Mouse (Mus musculus) heart, postnatal 0 days (tissue): Measurements from ENCODE around the gene Tfb1m. TPM values are rescaled to one million over a fixed set of nuclear protein-coding genes. Genes with fewer than 3 reads are reported as not detected.

Experiments
- ATAC-seq: fragments of 200-750 bp; cut with Nextera tagmentation; 2 replicates; pipeline ENCODE4 v1.8.0; 2017; ENCODE audit warnings: low read depth, moderate number of reproducible peaks, moderate library complexity; ENCODE audit not compliant: insufficient read depth
- DNase-seq: peaks from one replicate; pipeline ENCODE4 v3.0.0-alpha.2; 2016; ENCODE audit warnings: low spot score
- H3K27ac ChIP-seq: fragments of 300-500 bp; sonication (generic); 2 replicates; pipeline ENCODE4 v1.5.1; 2014; ENCODE audit warnings: low read depth, mild to moderate bottlenecking
- H3K27me3 ChIP-seq: fragments of 300-500 bp; sonication (generic); 2 replicates; pipeline ENCODE4 v1.6.1; 2014; ENCODE audit warnings: low read length, mixed read lengths; ENCODE audit not compliant: control insufficient read depth, insufficient read depth
- H3K36me3 ChIP-seq: fragments of 300-500 bp; sonication (generic); replicated peaks from 2 replicates; pipeline ENCODE4 v1.6.1; 2014; ENCODE audit warnings: low read length, mixed read lengths; ENCODE audit not compliant: control insufficient read depth, insufficient read depth
- H3K4me1 ChIP-seq: fragments of 300-500 bp; sonication (generic); 2 replicates; pipeline ENCODE4 v1.6.1; 2014; ENCODE audit warnings: antibody characterized with exemption; ENCODE audit not compliant: control insufficient read depth, insufficient read depth
- H3K4me2 ChIP-seq: fragments of 300-500 bp; sonication (generic); 2 replicates; pipeline ENCODE4 v1.6.1; 2014; ENCODE audit warnings: low read depth, mild to moderate bottlenecking, low read length, moderate library complexity
- H3K4me3 ChIP-seq: fragments of 300-500 bp; sonication (generic); 2 replicates; pipeline ENCODE4 v1.5.1; 2014; ENCODE audit warnings: low read depth, low read length
- H3K9ac ChIP-seq: fragments of 300-500 bp; sonication (generic); replicated peaks from 2 replicates; pipeline ENCODE4 v1.6.1; 2014; ENCODE audit warnings: low read depth, low read length, mixed read lengths
- H3K9me3 ChIP-seq: fragments of 300-500 bp; sonication (generic); replicated peaks from 2 replicates; pipeline ENCODE4 v1.6.1; 2016; ENCODE audit warnings: low read length; ENCODE audit not compliant: control insufficient read depth
- CTCF ChIP-seq: IDR thresholded peaks from 2 replicates; pipeline ENCODE4 v1.5.1; 2016; ENCODE audit warnings: antibody characterized with exemption, control low read depth, low read depth
- EP300 ChIP-seq: IDR thresholded peaks from 2 replicates; pipeline ENCODE4 v1.6.1; 2016; ENCODE audit warnings: antibody characterized with exemption, low read depth
- WGBS: fragments of 180-500 bp; shearing (Covaris S2); extraction: QIAGEN DNeasy Blood & Tissue Kit; methylation state at CpG from one replicate; pipeline ENCODE4 v1.1.7; 2014; 5-methylcytosine and 5-hydroxymethylcytosine counted together
- polyA plus RNA-seq: library from polyadenylated mRNA; unstranded; fragments of >200 nt; fragmentation: Nextera tagmentation; extraction: Ambion mirVana; gene quantifications from 2 replicates; pipeline ENCODE4 v1.2.1, GENCODE M21; 2015
- total RNA-seq: library from RNA; depleted of rRNA; stranded (reverse); fragments of >200 nt; gene quantifications from 2 replicates; pipeline ENCODE4 v1.2.3, GENCODE M21; 2014; ENCODE audit warnings: low replicate concordance

The Tfb1m gene
- total and polyA plus RNA-seq, 2 experiments from 2014 or later: 3.5 to 9.4 TPM

GRCm38 (mm10) chr17:3509841-3510240, 47.7 kb downstream of the Tfb1m start:
- H3K9me3 ChIP-seq: no peaks in the 10 kb centered on the region
- H3K27me3 ChIP-seq: no peaks in the 10 kb centered on the region
- H3K9ac ChIP-seq: no peak overlapping the region
- no peak overlapping the region for H3K4me2 ChIP-seq
- WGBS: 13% methylated on average over 1 of the region's 1 CpGs
- ATAC-seq (no peak; the same call in 1 of the 2 replicates), DNase-seq (peak; percentile 25)
- 0 out of 2 replicates have a peak, but pooled peaks cover 4% of the 10 kb centered on the region for H3K36me3 ChIP-seq
- no peaks in the 10 kb centered on the region for H3K4me1 ChIP-seq
- TF ChIP-seq CTCF (peak; percentile 90), EP300 (no peak)
- no peak overlapping the region for H3K27ac ChIP-seq
- no peak overlapping the region for H3K4me3 ChIP-seq

GRCm38 (mm10) chr17:3506508-3506907, 51.1 kb downstream of the Tfb1m start:
- ATAC-seq (no peak), DNase-seq (no peak)
- Histone ChIP-seq H3K36me3 (no peaks in the 10 kb centered on the region), H3K4me3 (no peak overlapping the region), H3K9me3 (no peaks in the 10 kb centered on the region), H3K27ac (no peak overlapping the region), H3K4me2 (no peak overlapping the region), H3K27me3 (no peaks in the 10 kb centered on the region), H3K4me1 (no peaks in the 10 kb centered on the region), H3K9ac (no peak overlapping the region)
- 87% methylated on average over 8 of the region's 8 CpGs for WGBS
- TF ChIP-seq EP300: no peak
- no peak for TF ChIP-seq CTCF

DNA sequence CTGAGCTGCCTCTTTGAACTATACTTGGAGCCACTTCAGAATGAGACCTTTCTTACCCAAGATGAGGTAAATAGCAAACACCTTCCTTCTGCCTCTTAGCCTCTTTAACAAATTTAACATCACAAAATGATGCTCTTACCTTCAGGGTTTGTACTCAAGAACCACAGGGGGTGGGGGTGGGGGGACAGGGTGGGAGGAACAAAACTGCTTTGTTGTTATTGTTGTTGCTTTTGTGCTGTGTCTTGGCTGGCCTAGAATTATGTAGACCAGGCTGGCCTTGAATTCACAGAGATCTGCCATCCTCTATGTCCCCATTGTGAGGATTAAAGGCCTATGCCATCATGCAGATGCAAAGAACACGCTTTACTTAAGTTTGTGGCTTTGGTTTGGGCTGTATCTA, 51.9 kb downstream of the Tfb1m start:
- DNase-seq (no peak), ATAC-seq (no peak)
- no peaks in the 10 kb centered on the region for H3K36me3 ChIP-seq
- no peaks in the 10 kb centered on the region for H3K27me3 ChIP-seq
- no peak overlapping the region for H3K27ac ChIP-seq
- H3K4me3 ChIP-seq: no peak overlapping the region
- H3K4me1 ChIP-seq: no peaks in the 10 kb centered on the region
- no peak overlapping the region for H3K4me2 ChIP-seq
- WGBS: 83% methylated on average over 1 of the region's 1 CpGs
- no peaks in the 10 kb centered on the region for H3K9me3 ChIP-seq
- no peak overlapping the region for H3K9ac ChIP-seq
- TF ChIP-seq EP300: no peak
- no peak for TF ChIP-seq CTCF

- no peaks in the 10 kb centered on the region for H3K9me3 ChIP-seq
- no peaks in the 10 kb centered on the region for H3K4me1 ChIP-seq
- no peak for DNase-seq
- H3K36me3 ChIP-seq: no peaks in the 10 kb centered on the region
- no peak overlapping the region for H3K27ac ChIP-seq
- H3K27me3 ChIP-seq: no peaks in the 10 kb centered on the region
- no peak for TF ChIP-seq EP300
- TF ChIP-seq CTCF: no peak
- no peak overlapping the region for H3K4me3 ChIP-seq
- H3K9ac ChIP-seq: no peak overlapping the region
- WGBS: 77% methylated on average over 4 of the region's 4 CpGs
- no peak overlapping the region for H3K4me2 ChIP-seq
- no peak for ATAC-seq
These were observed 56.6 kb downstream of the Tfb1m start for GRCm38 (mm10) chr17:3500936-3501335.

GRCm38 (mm10) chr17:3500076-3500475, 57.5 kb downstream of the Tfb1m start:
- Histone ChIP-seq H3K9ac (no peak overlapping the region), H3K9me3 (no peaks in the 10 kb centered on the region), H3K4me1 (no peaks in the 10 kb centered on the region), H3K27ac (no peak overlapping the region), H3K4me3 (no peak overlapping the region), H3K36me3 (no peaks in the 10 kb centered on the region), H3K4me2 (no peak overlapping the region), H3K27me3 (no peaks in the 10 kb centered on the region)
- 77% methylated on average over 6 of the region's 6 CpGs for WGBS
- DNase-seq: no peak
- ATAC-seq: no peak
- no peak for TF ChIP-seq EP300

- Histone ChIP-seq H3K9ac (no peak overlapping the region), H3K9me3 (no peaks in the 10 kb centered on the region), H3K27ac (no peak overlapping the region), H3K4me2 (no peak overlapping the region), H3K27me3 (no peaks in the 10 kb centered on the region), H3K4me1 (no peaks in the 10 kb centered on the region), H3K4me3 (no peak overlapping the region), H3K36me3 (no peaks in the 10 kb centered on the region)
- 89% methylated on average over 8 of the region's 8 CpGs for WGBS
- TF ChIP-seq CTCF: no peak
- TF ChIP-seq EP300: no peak
- ATAC-seq (no peak), DNase-seq (no peak)
These were observed 58.1 kb downstream of the Tfb1m start for GRCm38 (mm10) chr17:3499468-3499867.
